Mouse (Mus musculus) stomach, embryonic 14.5 days (tissue): ENCODE data around the gene Gm45062. TPM values are rescaled to one million over a fixed set of nuclear protein-coding genes. Genes with fewer than 3 reads are reported as not detected.

ENCODE experiments used
- ATAC-seq: fragments of 200-750 bp; cut with Nextera tagmentation; 2 replicates; pipeline ENCODE4 v1.8.0; 2017; ENCODE audit warnings: low read depth, moderate TSS enrichment; ENCODE audit not compliant: insufficient number of reproducible peaks, insufficient read depth, low FRiP score
- H3K27ac ChIP-seq: fragments of 300-500 bp; sonication (generic); 2 replicates; pipeline ENCODE4 v1.5.1; 2014; ENCODE audit warnings: mild to moderate bottlenecking, low read length, moderate library complexity, mixed read lengths
- H3K27me3 ChIP-seq: fragments of 300-500 bp; sonication (generic); 2 replicates; pipeline ENCODE4 v1.6.1; 2014; ENCODE audit warnings: low read length, control low read depth, mixed read lengths; ENCODE audit not compliant: control insufficient read depth, insufficient read depth
- H3K36me3 ChIP-seq: fragments of 300-500 bp; sonication (generic); 2 replicates; pipeline ENCODE4 v1.6.1; 2014; ENCODE audit warnings: mild to moderate bottlenecking, control low read depth, low read length, moderate library complexity, mixed read lengths; ENCODE audit not compliant: control insufficient read depth, insufficient read depth
- H3K4me1 ChIP-seq: fragments of 300-500 bp; sonication (generic); 2 replicates; pipeline ENCODE4 v1.6.1; 2014; ENCODE audit warnings: low read length, control low read depth, mixed read lengths; ENCODE audit not compliant: control insufficient read depth, insufficient read depth
- H3K4me2 ChIP-seq: fragments of 300-500 bp; sonication (generic); replicated peaks from 2 replicates; pipeline ENCODE4 v1.6.1; 2014; ENCODE audit warnings: low read depth, low read length, control low read depth
- H3K4me3 ChIP-seq: fragments of 300-500 bp; sonication (generic); 2 replicates; pipeline ENCODE4 v1.5.1; 2014; ENCODE audit warnings: low read depth, low read length, control low read depth
- H3K9ac ChIP-seq: fragments of 300-500 bp; sonication (generic); replicated peaks from 2 replicates; pipeline ENCODE4 v1.6.1; 2014; ENCODE audit warnings: low read depth, mild to moderate bottlenecking, control low read depth, low read length, moderate library complexity, mixed read lengths
- H3K9me3 ChIP-seq: fragments of 300-500 bp; sonication (generic); 2 replicates; pipeline ENCODE4 v1.6.1; 2016; ENCODE audit warnings: low read depth, low read length, control low read depth; ENCODE audit not compliant: control insufficient read depth
- WGBS: fragments of 180-500 bp; shearing (Covaris S2); extraction: QIAGEN DNeasy Blood & Tissue Kit; methylation state at CpG from one replicate; pipeline ENCODE4 v1.1.7; 2014; 5-methylcytosine and 5-hydroxymethylcytosine counted together
- polyA plus RNA-seq: library from polyadenylated mRNA; unstranded; fragments of >200 nt; fragmentation: Nextera tagmentation; extraction: Ambion mirVana; gene quantifications from 2 replicates; pipeline ENCODE4 v1.2.1, GENCODE M21; 2014

The Gm45062 gene
- polyA plus RNA-seq, 1 experiment from 2014 or later, result 11.6 TPM

DNA sequence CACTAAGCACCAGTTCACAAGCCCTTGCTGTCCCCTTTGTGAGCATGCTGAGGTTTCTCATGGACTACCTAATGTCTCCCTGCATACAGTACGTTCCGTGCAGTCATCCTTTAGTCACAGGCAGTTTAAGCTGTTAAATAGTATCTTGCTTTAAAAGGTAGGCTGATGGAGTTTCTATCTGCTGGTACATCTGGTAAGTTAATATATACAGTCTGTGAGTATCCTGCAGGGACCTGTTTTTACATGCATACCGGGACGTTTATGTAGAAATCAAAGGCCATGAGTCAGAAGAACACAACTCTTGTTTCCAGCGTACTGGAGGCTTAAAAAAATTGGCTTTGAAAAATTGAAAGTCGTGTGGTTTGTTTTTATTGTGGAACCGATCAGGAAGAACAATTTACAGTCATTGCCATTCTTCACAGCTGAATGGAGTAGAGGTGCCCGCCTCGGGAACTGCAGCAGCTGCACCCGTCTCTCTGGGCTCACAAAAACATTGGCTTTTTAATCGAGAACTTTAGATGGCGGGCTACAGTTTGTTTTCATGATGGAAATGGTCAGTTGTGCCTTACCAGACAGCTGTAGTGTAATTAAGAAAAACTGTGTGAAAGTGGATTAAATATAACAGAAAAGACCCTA is 93.4 kb downstream of the Gm45062 start:
- Histone ChIP-seq H3K4me2 (no peak overlapping the region), H3K27ac (no peak overlapping the region), H3K9me3 (no peaks in the 10 kb centered on the region), H3K36me3 (no peaks in the 10 kb centered on the region), H3K4me1 (no peaks in the 10 kb centered on the region; the same call in 1 of the 2 replicates), H3K27me3 (no peaks in the 10 kb centered on the region), H3K9ac (no peak overlapping the region), H3K4me3 (no peak overlapping the region)
- no peak for ATAC-seq
- 49% methylated on average over 12 of the region's 12 CpGs for WGBS

DNA sequence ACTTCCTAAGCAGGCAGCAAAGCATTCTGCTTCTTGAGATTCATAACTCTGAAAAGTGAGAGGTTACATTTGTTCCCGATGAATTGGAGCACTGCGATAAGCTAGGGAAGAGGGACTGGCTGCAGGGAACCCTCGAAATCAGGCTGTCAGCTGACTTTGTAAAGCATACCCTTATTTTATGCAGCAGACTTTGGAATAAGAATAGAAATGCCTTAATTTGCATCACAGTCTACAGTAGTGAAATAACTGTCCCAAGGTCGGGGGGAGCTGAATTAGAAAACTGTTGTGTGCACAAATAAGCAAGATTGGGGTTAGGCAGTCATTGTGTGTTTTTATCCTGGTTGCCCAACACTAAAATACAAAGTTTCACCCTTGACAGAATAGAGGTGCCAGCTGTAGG is 94.2 kb downstream of the Gm45062 start:
- Histone ChIP-seq H3K9me3 (no peaks in the 10 kb centered on the region), H3K27ac (no peak overlapping the region), H3K36me3 (no peaks in the 10 kb centered on the region), H3K4me2 (no peak overlapping the region), H3K9ac (no peak overlapping the region), H3K4me1 (no peaks in the 10 kb centered on the region; the same call in 1 of the 2 replicates), H3K27me3 (no peaks in the 10 kb centered on the region), H3K4me3 (no peak overlapping the region)
- WGBS, result 66% methylated on average over 4 of the region's 4 CpGs
- ATAC-seq, result no peak

DNA sequence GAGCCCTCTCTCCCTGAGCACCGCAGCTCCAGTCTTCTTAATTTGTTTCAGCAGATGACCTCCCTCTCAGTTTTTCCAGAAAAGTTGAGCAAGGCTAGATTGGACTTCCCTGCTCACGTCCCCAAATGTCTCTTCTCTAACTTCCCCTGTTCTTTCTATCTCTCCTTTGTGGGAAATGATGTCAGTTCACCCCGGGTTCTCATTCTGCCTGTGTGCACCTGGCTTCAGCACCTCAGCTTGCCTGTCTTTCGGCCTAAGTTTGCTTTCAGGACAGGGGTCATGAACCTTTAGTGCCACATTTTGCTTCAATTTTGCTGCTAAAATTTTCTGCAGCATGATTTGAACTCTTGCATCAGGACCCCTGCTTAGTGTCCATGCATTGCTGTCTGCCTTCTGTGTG is 95.6 kb downstream of the Gm45062 start:
- Histone ChIP-seq H3K4me3 (no peak overlapping the region), H3K4me2 (no peak overlapping the region), H3K27me3 (no peaks in the 10 kb centered on the region), H3K9ac (no peak overlapping the region), H3K4me1 (no peaks in the 10 kb centered on the region; the same call in 1 of the 2 replicates), H3K36me3 (no peaks in the 10 kb centered on the region), H3K9me3 (no peaks in the 10 kb centered on the region), H3K27ac (no peak overlapping the region)
- 87% methylated on average over 4 of the region's 4 CpGs for WGBS
- ATAC-seq, result no peak

DNA sequence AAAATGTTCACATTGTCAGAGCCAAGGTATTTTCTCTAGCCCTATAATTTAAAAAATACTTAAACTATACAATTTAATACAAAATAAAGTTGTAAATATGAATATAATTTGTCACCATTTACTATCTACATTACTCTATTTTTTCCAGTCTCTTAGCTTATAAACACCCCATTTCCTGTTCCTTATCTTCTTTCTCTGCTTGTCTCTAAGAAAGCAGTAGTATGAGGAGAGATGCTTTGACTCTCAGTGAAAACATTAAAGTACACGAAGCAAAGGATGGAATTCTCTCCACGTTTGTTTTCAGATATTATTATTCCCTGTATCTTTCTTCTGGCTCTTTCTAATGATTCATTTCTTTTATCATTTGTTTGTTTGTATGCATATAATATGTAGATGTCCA is 99.0 kb downstream of the Gm45062 start:
- Histone ChIP-seq H3K9me3 (no peaks in the 10 kb centered on the region), H3K4me1 (no peaks in the 10 kb centered on the region; the same call in 1 of the 2 replicates), H3K9ac (no peak overlapping the region), H3K4me3 (no peak overlapping the region), H3K27ac (no peak overlapping the region), H3K27me3 (no peaks in the 10 kb centered on the region), H3K36me3 (no peaks in the 10 kb centered on the region), H3K4me2 (no peak overlapping the region)
- no peak for ATAC-seq
- WGBS, result 55% methylated on average over 2 of the region's 2 CpGs

DNA sequence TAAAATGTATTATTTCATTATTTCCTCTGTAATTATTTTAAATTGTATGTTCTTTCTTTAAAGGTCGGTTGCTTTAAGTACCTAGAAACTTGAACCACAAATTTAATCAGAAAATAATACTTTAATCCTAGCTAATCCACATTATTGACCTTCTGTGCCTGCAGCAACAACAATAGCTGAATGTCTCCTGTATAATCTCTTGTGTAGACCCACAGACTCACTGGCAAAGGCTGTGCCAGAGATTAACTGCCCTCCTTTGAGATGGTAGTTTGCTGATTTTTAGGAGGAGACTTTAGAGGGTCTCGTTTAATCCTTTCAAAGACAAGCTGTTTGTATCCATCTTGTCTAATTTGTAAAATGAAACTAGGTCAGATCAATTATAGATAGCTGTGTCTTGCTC is 99.5 kb downstream of the Gm45062 start:
- H3K27ac ChIP-seq, result no peak overlapping the region
- 68% methylated on average over 2 of the region's 2 CpGs for WGBS
- H3K4me2 ChIP-seq, result no peak overlapping the region
- H3K27me3 ChIP-seq, result no peaks in the 10 kb centered on the region
- no peaks in the 10 kb centered on the region for H3K36me3 ChIP-seq
- H3K4me1 ChIP-seq, result no peaks in the 10 kb centered on the region
- H3K4me3 ChIP-seq, result no peak overlapping the region
- no peak overlapping the region for H3K9ac ChIP-seq
- ATAC-seq, result no peak
- no peaks in the 10 kb centered on the region for H3K9me3 ChIP-seq

DNA sequence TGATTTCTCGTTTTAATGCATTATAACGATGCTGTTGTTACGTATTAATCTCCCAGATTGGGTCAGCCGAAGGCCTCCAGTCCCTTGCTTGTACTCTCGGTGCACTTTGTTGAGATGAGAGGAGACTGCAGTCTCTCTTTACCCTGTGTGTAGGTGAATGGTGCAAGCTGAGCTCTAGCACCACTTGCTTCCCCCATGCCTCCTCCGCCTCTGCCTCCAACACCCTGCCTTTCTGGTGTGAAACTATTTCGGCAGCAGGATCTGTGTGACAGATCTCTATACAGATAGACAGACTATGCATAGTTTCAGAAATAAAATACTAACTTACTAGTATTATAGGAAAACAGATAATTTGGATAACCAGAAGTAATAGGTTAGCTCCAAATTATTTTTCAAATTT is 101.6 kb downstream of the Gm45062 start:
- Histone ChIP-seq H3K4me3 (no peak overlapping the region), H3K9ac (no peak overlapping the region), H3K9me3 (no peaks in the 10 kb centered on the region), H3K27ac (no peak overlapping the region), H3K4me1 (no peaks in the 10 kb centered on the region), H3K27me3 (no peaks in the 10 kb centered on the region), H3K4me2 (no peak overlapping the region), H3K36me3 (no peaks in the 10 kb centered on the region)
- no peak for ATAC-seq
- WGBS, result 85% methylated on average over 7 of the region's 7 CpGs

DNA sequence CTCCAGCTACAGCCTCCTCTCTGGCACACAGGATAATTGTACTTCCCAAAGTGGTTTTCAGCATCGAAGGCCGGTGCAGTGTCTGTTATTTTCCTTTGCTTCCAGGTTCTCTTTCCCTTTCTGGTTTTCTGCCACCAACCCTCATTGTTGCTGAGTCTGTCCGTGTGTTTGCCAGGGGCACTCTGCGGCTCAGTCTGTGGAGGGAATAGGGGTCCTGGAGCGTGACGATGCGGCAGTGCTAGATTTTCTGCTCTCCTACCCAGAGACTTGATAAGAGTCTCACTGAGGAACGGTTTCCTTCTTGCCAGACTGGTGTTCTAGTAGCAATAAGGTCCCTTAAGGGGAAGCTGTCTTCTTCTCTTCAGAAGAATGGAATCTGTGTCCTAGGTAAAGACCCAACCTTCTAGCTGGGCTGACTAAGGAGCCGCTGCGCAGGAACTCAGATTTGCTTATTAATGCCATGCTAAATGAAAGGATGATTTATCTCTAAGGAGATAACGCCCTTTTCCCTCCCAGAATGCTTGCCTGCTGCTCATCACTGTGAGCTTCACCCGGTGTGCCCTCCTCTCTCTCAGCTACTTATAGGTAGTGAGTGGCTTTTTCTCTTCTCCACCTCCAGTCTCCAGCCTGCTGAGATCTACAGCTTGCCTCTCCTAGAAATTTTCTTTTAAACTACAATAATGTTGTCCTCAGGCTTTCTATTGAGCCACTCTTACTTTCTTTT is 104.9 kb downstream of the Gm45062 start:
- H3K4me3 ChIP-seq, result no peak overlapping the region
- no peaks in the 10 kb centered on the region for H3K4me1 ChIP-seq
- H3K4me2 ChIP-seq, result no peak overlapping the region
- ATAC-seq, result no peak
- WGBS, result 69% methylated on average over 12 of the region's 12 CpGs
- no peaks in the 10 kb centered on the region for H3K36me3 ChIP-seq
- no peaks in the 10 kb centered on the region for H3K27me3 ChIP-seq
- H3K9ac ChIP-seq, result no peak overlapping the region
- no peaks in the 10 kb centered on the region for H3K9me3 ChIP-seq
- no peak overlapping the region for H3K27ac ChIP-seq

DNA sequence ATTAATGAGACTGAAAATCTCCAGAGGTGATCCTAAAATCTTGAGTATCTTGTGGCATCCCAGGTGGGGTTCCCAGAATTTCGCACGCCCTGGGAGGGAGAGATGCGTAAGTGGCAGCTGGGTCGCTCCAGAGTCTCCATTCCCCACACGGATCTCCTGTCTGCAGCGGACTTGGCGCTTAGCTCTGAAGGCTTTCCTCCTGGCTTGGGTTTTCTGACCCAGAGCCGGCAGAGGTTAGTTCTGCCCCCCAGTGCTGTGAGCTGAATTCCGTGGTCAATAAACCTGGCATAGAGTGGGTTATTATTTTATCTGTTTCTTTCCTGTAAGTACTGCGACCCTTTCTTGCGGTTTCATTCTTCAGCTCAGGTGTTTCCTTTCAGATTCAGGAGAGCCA is 105.5 kb downstream of the Gm45062 start:
- ATAC-seq, result no peak
- H3K36me3 ChIP-seq, result no peaks in the 10 kb centered on the region
- no peak overlapping the region for H3K4me2 ChIP-seq
- no peaks in the 10 kb centered on the region for H3K4me1 ChIP-seq
- no peak overlapping the region for H3K4me3 ChIP-seq
- H3K9ac ChIP-seq, result no peak overlapping the region
- H3K27me3 ChIP-seq, result no peaks in the 10 kb centered on the region
- no peaks in the 10 kb centered on the region for H3K9me3 ChIP-seq
- no peak overlapping the region for H3K27ac ChIP-seq
- 85% methylated on average over 11 of the region's 11 CpGs for WGBS
